Mouse (Mus musculus) liver, postnatal 0 days (tissue): ENCODE data around the gene Hnrnpab. TPM values are rescaled to one million over a fixed set of nuclear protein-coding genes. Genes with fewer than 3 reads are reported as not detected.

Source experiments
- ATAC-seq: fragments of 200-750 bp; cut with Nextera tagmentation; 2 replicates; pipeline ENCODE4 v1.8.0; 2017; ENCODE audit warnings: mild to moderate bottlenecking, moderate library complexity
- DNase-seq: peaks from one replicate; pipeline ENCODE4 v3.0.0-alpha.2; 2016
- H3K27ac ChIP-seq: fragments of 300-500 bp; sonication (generic); 2 replicates; pipeline ENCODE4 v1.5.1; 2014; ENCODE audit warnings: antibody characterized with exemption, moderate library complexity, mild to moderate bottlenecking, low read depth
- H3K27me3 ChIP-seq: fragments of 300-500 bp; sonication (generic); 2 replicates; pipeline ENCODE4 v1.6.1; 2014; ENCODE audit warnings: low read length, control low read depth, mixed read lengths; ENCODE audit not compliant: insufficient read depth
- H3K36me3 ChIP-seq: fragments of 300-500 bp; sonication (generic); replicated peaks from 2 replicates; pipeline ENCODE4 v1.6.1; 2014; ENCODE audit warnings: mild to moderate bottlenecking, control low read depth, low read length, moderate library complexity, mixed read lengths; ENCODE audit not compliant: insufficient read depth
- H3K4me1 ChIP-seq: fragments of 300-500 bp; sonication (generic); 2 replicates; pipeline ENCODE4 v1.6.1; 2014; ENCODE audit warnings: antibody characterized with exemption, mild to moderate bottlenecking, control low read depth; ENCODE audit not compliant: insufficient read depth
- H3K4me2 ChIP-seq: fragments of 300-500 bp; sonication (generic); 2 replicates; pipeline ENCODE4 v1.6.1; 2014; ENCODE audit warnings: low read depth, mild to moderate bottlenecking, low read length, moderate library complexity, mixed read lengths
- H3K4me3 ChIP-seq: fragments of 300-500 bp; sonication (generic); 2 replicates; pipeline ENCODE4 v1.5.1; 2014; ENCODE audit warnings: low read depth, low read length
- H3K9ac ChIP-seq: fragments of 300-500 bp; sonication (generic); replicated peaks from 2 replicates; pipeline ENCODE4 v1.6.1; 2014; ENCODE audit warnings: mild to moderate bottlenecking, moderate library complexity
- H3K9me3 ChIP-seq: fragments of 300-500 bp; sonication (generic); 2 replicates; pipeline ENCODE4 v1.6.1; 2016; ENCODE audit warnings: mild to moderate bottlenecking, control low read depth, low read length, mixed read lengths
- CTCF ChIP-seq: sonication (generic); IDR thresholded peaks from 2 replicates; pipeline ENCODE4 v1.5.1; 2016; ENCODE audit warnings: antibody characterized with exemption, low read depth
- EP300 ChIP-seq: IDR thresholded peaks from 2 replicates; pipeline ENCODE4 v1.6.1; 2016; ENCODE audit warnings: antibody characterized with exemption, low read depth, mild to moderate bottlenecking
- WGBS: fragments of 180-500 bp; shearing (Covaris S2); extraction: QIAGEN DNeasy Blood & Tissue Kit; methylation state at CpG from one replicate; pipeline ENCODE4 v1.1.7; 2014; ENCODE audit not compliant: insufficient replicate concordance; 5-methylcytosine and 5-hydroxymethylcytosine counted together
- polyA plus RNA-seq: library from polyadenylated mRNA; unstranded; fragments of >200 nt; fragmentation: Nextera tagmentation; extraction: Ambion mirVana; gene quantifications from 2 replicates; pipeline ENCODE4 v1.2.1, GENCODE M21; 2015

The Hnrnpab gene
- polyA plus RNA-seq, 1 experiment from 2014 or later: 114 TPM

DNA sequence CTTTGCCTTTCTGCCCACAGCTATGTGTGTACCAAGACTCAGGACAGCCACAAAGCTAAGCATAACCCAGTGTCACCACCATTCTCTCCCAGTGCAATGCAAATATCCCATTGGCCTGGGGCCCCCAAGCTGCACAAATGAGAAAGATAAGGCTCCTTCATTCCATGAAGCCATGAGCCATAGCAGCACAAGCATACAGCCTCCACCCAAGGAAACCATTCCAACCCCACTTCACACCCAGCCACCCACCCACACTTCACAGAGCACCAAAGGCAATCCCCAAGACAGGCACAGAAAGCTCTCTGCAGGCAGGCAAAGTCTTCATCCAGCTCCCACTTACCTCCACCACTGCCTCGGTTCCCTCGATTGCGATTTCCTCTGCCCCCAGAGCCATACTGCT, 4.4 kb downstream of the Hnrnpab start:
- Histone ChIP-seq H3K27me3 (no peaks in the 10 kb centered on the region), H3K9me3 (no peaks in the 10 kb centered on the region), H3K36me3 (peaks cover 81% of the 10 kb centered on the region), H3K9ac (no peak overlapping the region), H3K27ac (no peak overlapping the region), H3K4me2 (no peak overlapping the region), H3K4me3 (no peak overlapping the region), H3K4me1 (peaks cover 15% of the 10 kb centered on the region)
- TF ChIP-seq CTCF (no peak), EP300 (no peak)
- WGBS: 82% methylated on average over 3 of the region's 3 CpGs
- ATAC-seq: no peak
- no peak for DNase-seq

DNA sequence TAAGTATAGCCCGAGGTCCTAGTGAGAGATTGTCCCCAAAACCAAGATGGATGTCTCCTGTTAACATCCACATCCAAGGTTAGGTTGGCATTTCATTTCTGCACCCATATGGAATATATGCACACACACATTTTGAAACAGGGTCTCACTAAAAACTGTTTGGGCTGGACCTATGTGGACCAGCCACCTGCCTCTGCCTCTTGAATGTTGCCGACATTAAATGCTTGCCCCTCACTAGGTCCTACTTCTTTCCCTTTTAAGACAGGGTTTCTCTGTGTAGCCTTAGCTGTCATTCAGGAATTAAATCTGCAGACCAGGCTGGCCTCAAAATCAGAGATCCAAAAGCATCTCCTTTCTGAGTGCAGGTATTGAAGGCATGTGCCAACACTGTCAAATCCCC, 9.1 kb downstream of the Hnrnpab start:
- no peak for DNase-seq
- Histone ChIP-seq H3K27me3 (no peaks in the 10 kb centered on the region), H3K9ac (no peak overlapping the region), H3K27ac (no peak overlapping the region), H3K9me3 (no peaks in the 10 kb centered on the region), H3K4me3 (no peak overlapping the region), H3K4me1 (no peaks in the 10 kb centered on the region), H3K4me2 (no peak overlapping the region), H3K36me3 (peaks cover 98% of the 10 kb centered on the region)
- ATAC-seq: no peak
- WGBS: 70% methylated on average over 2 of the region's 2 CpGs
- TF ChIP-seq CTCF (no peak), EP300 (no peak)

DNA sequence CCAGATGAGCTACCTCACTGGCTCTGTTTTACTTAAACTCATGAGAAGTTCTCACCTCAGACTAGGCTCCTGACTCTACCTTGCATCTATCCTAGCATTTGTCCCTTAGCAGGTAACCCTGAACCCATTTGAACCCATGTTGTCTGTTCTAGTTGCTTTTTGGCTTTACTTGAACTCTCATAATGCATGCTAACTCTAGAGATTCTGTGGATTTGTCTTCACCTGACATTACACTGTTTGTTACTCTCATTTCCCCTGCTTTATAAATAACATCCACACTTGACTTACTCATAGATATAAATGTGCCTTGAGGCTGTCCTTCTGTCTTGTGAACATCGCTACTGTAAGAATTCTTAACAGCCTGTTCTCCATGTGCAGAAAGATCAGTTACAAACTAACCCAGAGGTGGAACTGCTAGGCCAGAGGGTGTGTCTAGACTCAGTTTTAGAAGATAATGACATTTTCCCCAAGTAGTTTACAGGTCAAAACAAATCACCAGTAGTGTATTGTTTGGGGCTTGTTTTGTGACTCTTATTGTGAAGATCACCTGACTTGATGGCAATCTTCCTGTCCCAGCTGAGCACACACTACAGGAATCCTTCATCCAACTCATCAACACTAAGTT, 11.1 kb downstream of the Hnrnpab start:
- ATAC-seq (peak; percentile 9; the same call in 1 of the 2 replicates), DNase-seq (no peak)
- Histone ChIP-seq H3K27ac (peak overlapping the region; percentile 26; the same call in 1 of the 2 replicates), H3K27me3 (no peaks in the 10 kb centered on the region), H3K4me3 (no peak overlapping the region), H3K9ac (no peak overlapping the region), H3K4me2 (no peak overlapping the region), H3K9me3 (no peaks in the 10 kb centered on the region), H3K4me1 (no peaks in the 10 kb centered on the region), H3K36me3 (peaks cover 95% of the 10 kb centered on the region)
- TF ChIP-seq EP300 (no peak), CTCF (no peak)
- WGBS: 79% methylated on average over 1 of the region's 1 CpGs

DNA sequence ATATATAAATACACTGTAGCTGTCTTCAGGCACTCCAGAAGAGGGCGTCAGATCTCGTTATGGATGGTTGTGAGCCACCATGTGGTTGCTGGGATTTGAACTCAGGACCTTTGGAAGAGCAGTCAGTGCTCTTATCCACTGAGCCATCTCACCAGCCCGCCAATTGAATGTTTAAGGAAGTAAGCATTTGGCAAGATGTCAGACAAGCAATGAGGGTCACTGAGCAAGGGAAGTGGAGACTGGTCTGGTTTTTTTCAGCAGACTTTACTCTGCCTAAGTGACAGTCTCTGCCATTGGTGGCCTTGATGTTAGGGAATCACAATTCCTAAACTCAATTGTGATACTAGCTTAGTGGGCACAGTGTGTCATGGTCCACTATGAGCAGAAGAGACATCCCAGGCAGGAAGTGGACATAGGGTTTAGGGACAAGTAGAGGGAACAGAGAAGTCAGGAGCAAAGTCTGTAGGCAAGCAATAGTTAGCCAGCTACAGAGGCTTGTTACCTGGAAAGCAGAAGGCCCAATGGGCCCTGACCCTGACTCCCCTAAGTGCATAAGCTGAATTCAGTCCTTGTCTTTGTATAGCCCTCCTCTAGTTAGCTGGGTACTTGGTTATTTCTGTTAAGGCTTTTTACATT, 11.8 kb downstream of the Hnrnpab start:
- ATAC-seq (peak; percentile 12; the same call in 1 of the 2 replicates), DNase-seq (no peak)
- Histone ChIP-seq H3K9me3 (no peaks in the 10 kb centered on the region), H3K4me2 (no peak overlapping the region), H3K4me3 (no peak overlapping the region), H3K4me1 (no peaks in the 10 kb centered on the region), H3K36me3 (peaks cover 92% of the 10 kb centered on the region), H3K9ac (no peak overlapping the region), H3K27ac (peak overlapping the region; percentile 26), H3K27me3 (no peaks in the 10 kb centered on the region)
- TF ChIP-seq CTCF (no peak), EP300 (no peak)
- WGBS: 46% methylated on average over 3 of the region's 3 CpGs

DNA sequence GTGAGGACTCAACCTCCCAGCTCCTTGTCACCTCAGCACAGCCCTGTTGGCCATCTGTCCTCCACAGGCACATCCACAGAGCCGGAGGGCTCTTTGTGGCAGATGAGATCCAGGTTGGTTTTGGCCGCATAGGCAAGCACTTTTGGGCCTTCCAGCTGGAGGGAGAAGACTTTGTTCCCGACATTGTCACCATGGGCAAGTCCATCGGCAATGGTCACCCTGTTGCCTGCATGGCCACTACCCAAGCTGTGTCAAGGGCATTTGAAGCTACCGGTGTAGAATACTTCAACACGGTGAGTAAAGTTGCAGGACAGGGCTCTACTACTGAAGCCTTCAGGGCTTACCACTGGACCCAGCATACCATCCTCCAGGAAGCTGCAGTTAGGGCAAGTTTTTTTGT, 12.8 kb downstream of the Hnrnpab start:
- no peaks in the 10 kb centered on the region for H3K4me1 ChIP-seq
- DNase-seq (no peak), ATAC-seq (peak; percentile 7; the same call in 1 of the 2 replicates)
- H3K4me3 ChIP-seq: no peak overlapping the region
- no peak overlapping the region for H3K4me2 ChIP-seq
- TF ChIP-seq EP300 (no peak), CTCF (no peak)
- no peak overlapping the region for H3K9ac ChIP-seq
- no peak overlapping the region for H3K27ac ChIP-seq
- H3K36me3 ChIP-seq: peaks cover 91% of the 10 kb centered on the region
- WGBS: 86% methylated on average over 6 of the region's 6 CpGs
- no peaks in the 10 kb centered on the region for H3K27me3 ChIP-seq
- no peaks in the 10 kb centered on the region for H3K9me3 ChIP-seq

DNA sequence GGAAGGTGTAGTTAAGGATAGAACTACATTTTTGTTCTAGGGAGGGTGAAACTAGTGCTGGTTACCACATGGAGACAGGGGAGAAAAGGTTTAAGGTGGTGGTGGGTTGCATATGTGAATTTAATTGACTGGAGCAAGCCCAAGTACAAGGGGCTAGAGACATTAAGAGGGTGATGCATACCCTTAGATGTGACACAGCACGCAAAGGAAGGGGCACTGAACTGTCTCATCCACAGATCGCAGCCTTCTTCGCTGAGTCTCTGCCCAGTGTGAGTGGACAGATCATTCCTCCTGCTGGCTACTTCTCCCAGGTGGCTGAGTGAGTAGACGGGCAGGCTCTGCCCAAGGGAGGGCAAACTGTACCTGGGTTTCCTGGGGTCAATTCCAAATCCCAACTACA, 13.3 kb downstream of the Hnrnpab start:
- TF ChIP-seq CTCF: no peak
- no peak for ATAC-seq
- no peaks in the 10 kb centered on the region for H3K4me1 ChIP-seq
- H3K9ac ChIP-seq: no peak overlapping the region
- no peaks in the 10 kb centered on the region for H3K27me3 ChIP-seq
- peaks cover 89% of the 10 kb centered on the region for H3K36me3 ChIP-seq
- no peaks in the 10 kb centered on the region for H3K9me3 ChIP-seq
- 95% methylated on average over 4 of the region's 4 CpGs for WGBS
- no peak overlapping the region for H3K27ac ChIP-seq
- H3K4me2 ChIP-seq: no peak overlapping the region
- no peak for DNase-seq
- no peak overlapping the region for H3K4me3 ChIP-seq
